Mouse (Mus musculus) lung, adult 2 months (tissue): ENCODE data around the gene Hmcn1.

Experiments
- CTCF ChIP-seq: fragments of 200-500 bp; IDR thresholded peaks from 2 replicates; pipeline ENCODE4 v1.5.1; 2011; ENCODE audit warnings: mild to moderate bottlenecking, low read length, control low read depth; ENCODE audit not compliant: insufficient read depth
- POLR2A ChIP-seq: fragments of 200-500 bp; IDR thresholded peaks from 2 replicates; pipeline ENCODE4 v1.6.1; 2011; ENCODE audit warnings: low read depth, mild to moderate bottlenecking, control low read depth, low read length, borderline replicate concordance; ENCODE audit errors: extremely low read depth

GRCm38 (mm10) chr1:150566287-150566686 lies 426.9 kb downstream of the Hmcn1 start:
- no peak for TF ChIP-seq CTCF
- TF ChIP-seq POLR2A = no peak
